Mouse (Mus musculus) adrenal gland, adult 2 months (tissue): Measurements from ENCODE around the gene Ctdspl. TPM values are rescaled to one million over a fixed set of nuclear protein-coding genes. Genes with fewer than 3 reads are reported as not detected.

ENCODE experiments used
- DNase-seq: peaks from one replicate; pipeline ENCODE4 v3.0.0; 2021
- polyA plus RNA-seq: library from polyadenylated mRNA; depleted of rRNA; stranded (reverse); fragments of >200 nt; gene quantifications from 2 replicates; pipeline ENCODE4 v1.2.3, GENCODE M21; 2012
- total RNA-seq, 2 experiments: library from RNA; stranded (reverse); gene quantifications; 2 replicates each; pipeline ENCODE4 v1.2.3; 2021

Ctdspl gene
- total and polyA plus RNA-seq, 3 experiments: 19.8 to 33.1 (median 28.0) TPM

- DNase-seq: no peak
Measured at GRCm38 (mm10) chr9:118988787-118989580, 62.7 kb downstream of the Ctdspl start.

- DNase-seq: no peak
Measured at GRCm38 (mm10) chr9:118990490-118990889, 64.2 kb downstream of the Ctdspl start.

GRCm38 (mm10) chr9:118991750-118992585 is 65.7 kb downstream of the Ctdspl start:
- DNase-seq: no peak

- no peak for DNase-seq
Measured at GRCm38 (mm10) chr9:118992586-118992955, 66.3 kb downstream of the Ctdspl start.

- peak; percentile 14 for DNase-seq
Measured at GRCm38 (mm10) chr9:118994524-118995227, 68.4 kb downstream of the Ctdspl start.

GRCm38 (mm10) chr9:118995539-118995938 is 69.3 kb downstream of the Ctdspl start:
- no peak for DNase-seq

GRCm38 (mm10) chr9:118997241-118997640 is 71.0 kb downstream of the Ctdspl start:
- DNase-seq: no peak

- no peak for DNase-seq
Measured at GRCm38 (mm10) chr9:119000196-119000595, 73.9 kb downstream of the Ctdspl start.

GRCm38 (mm10) chr9:119002267-119002666 is 76.0 kb downstream of the Ctdspl start:
- peak; percentile 22 for DNase-seq

GRCm38 (mm10) chr9:119003990-119004702 is 77.9 kb downstream of the Ctdspl start:
- DNase-seq: no peak

GRCm38 (mm10) chr9:119004703-119005076 is 78.4 kb downstream of the Ctdspl start:
- no peak for DNase-seq

GRCm38 (mm10) chr9:119005303-119006029 is 79.2 kb downstream of the Ctdspl start:
- DNase-seq: no peak

- DNase-seq: no peak
Measured at GRCm38 (mm10) chr9:119007266-119007665, 81.0 kb downstream of the Ctdspl start.

GRCm38 (mm10) chr9:119008871-119009270 is 82.6 kb downstream of the Ctdspl start:
- DNase-seq: no peak

GRCm38 (mm10) chr9:119010156-119010710 is 84.0 kb downstream of the Ctdspl start:
- DNase-seq: no peak

- DNase-seq: no peak
Measured at GRCm38 (mm10) chr9:119016785-119017507, 90.7 kb downstream of the Ctdspl start.

GRCm38 (mm10) chr9:119021731-119022130 is 95.5 kb downstream of the Ctdspl start:
- DNase-seq: no peak

GRCm38 (mm10) chr9:119025263-119025662 is 99.0 kb downstream of the Ctdspl start:
- DNase-seq: no peak

- no peak for DNase-seq
Measured at GRCm38 (mm10) chr9:119025832-119026331, 99.6 kb downstream of the Ctdspl start.

GRCm38 (mm10) chr9:119027337-119027736 is 101.1 kb downstream of the Ctdspl start:
- no peak for DNase-seq
